ENCODE assay signal across 8 mouse cellular contexts in genomic region chr9:41084191-41084901, GRCm38 (mm10).
DNase-seq lines count a peak whose midpoint lies in the region; ATAC-seq and TF ChIP-seq lines count a peak whose summit lies in the region.

No protein-coding gene starts in this region.

- H3K9me3 ChIP-seq in lung, postnatal 0 days (ENCODE audit: low read length) = no peaks in the 10 kb centered on the region
- no peaks in the 10 kb centered on the region for H3K9me3 ChIP-seq in hindbrain, postnatal 0 days (ENCODE audit: low read length)

- H3K36me3 ChIP-seq in lung, postnatal 0 days (ENCODE audit: insufficient read depth, low read length) = no peaks in the 10 kb centered on the region
- H3K36me3 ChIP-seq in hindbrain, postnatal 0 days (ENCODE audit: insufficient read depth, low read length) = no peaks in the 10 kb centered on the region

- H3K27ac ChIP-seq in lung, postnatal 0 days (ENCODE audit: low read length) = peak overlapping the region; percentile 3; the same call in 1 of the 2 replicates
- H3K27ac ChIP-seq in hindbrain, postnatal 0 days = no peak overlapping the region

- TF ChIP-seq CTCF in lung, postnatal 0 days (IDR thresholded peaks at IDR 0.05) = no peak
- TF ChIP-seq CTCF in hindbrain, postnatal 0 days (IDR thresholded peaks at IDR 0.05; ENCODE audit: low read depth) = no peak

- no peak for TF ChIP-seq EP300 in lung, postnatal 0 days (IDR thresholded peaks at IDR 0.05)

- DNase-seq in lung, postnatal 0 days (ENCODE audit: low spot score) = peak; percentile 57
- DNase-seq in lung, adult 18-20 months = no peak
- DNase-seq in gastrocnemius, postnatal 25 days = peak; percentile 62
- no peak for DNase-seq in hindbrain, postnatal 0 days (ENCODE audit: low spot score)
- DNase-seq in lung, postnatal 10 days = peak; percentile 83
- no peak for DNase-seq in MN1 (ENCODE audit: low spot score)
- no peak for DNase-seq in cerebellum, postnatal 4 days (ENCODE audit: low spot score in 2 of 2)

- no peak overlapping the region for H3K4me2 ChIP-seq in lung, postnatal 0 days (replicated peaks; ENCODE audit: low read depth, low read length)
- H3K4me2 ChIP-seq in hindbrain, postnatal 0 days (ENCODE audit: low read depth, low read length) = no peak overlapping the region

- 10% methylated on average over 10 of the region's 11 CpGs for WGBS in lung, postnatal 0 days
- WGBS in hindbrain, postnatal 0 days = 46% methylated on average over 11 of the region's 11 CpGs

- peaks cover 5% of the 10 kb centered on the region; the same call in 1 of the 2 replicates for H3K4me1 ChIP-seq in lung, postnatal 0 days (ENCODE audit: insufficient read depth, low read depth, low read length)
- H3K4me1 ChIP-seq in hindbrain, postnatal 0 days (ENCODE audit: insufficient read depth, low read length) = peaks cover 10% of the 10 kb centered on the region

- ATAC-seq in lung, postnatal 0 days = peak; percentile 85
- ATAC-seq in hindbrain, postnatal 0 days = peak; percentile 65
- no peak for ATAC-seq in erythroblast, adult 5-6 weeks (replicated peaks; ENCODE audit: low FRiP score, poor library complexity, severe bottlenecking)

- H3K9ac ChIP-seq in lung, postnatal 0 days (replicated peaks; ENCODE audit: low read depth) = no peak overlapping the region
- no peak overlapping the region for H3K9ac ChIP-seq in hindbrain, postnatal 0 days (replicated peaks; ENCODE audit: low read length)

- no peak overlapping the region for H3K4me3 ChIP-seq in lung, postnatal 0 days (ENCODE audit: low read depth, low read length)
- H3K4me3 ChIP-seq in hindbrain, postnatal 0 days (ENCODE audit: low read length) = no peak overlapping the region

- H3K27me3 ChIP-seq in lung, postnatal 0 days (replicated peaks; ENCODE audit: insufficient read depth, low read length) = no peaks in the 10 kb centered on the region
- H3K27me3 ChIP-seq in hindbrain, postnatal 0 days (ENCODE audit: insufficient read depth, low read length) = no peaks in the 10 kb centered on the region

Comparison
In these comparisons a context has a peak if more than half of its experiments do, and no peak if none do; other contexts are left out.
1. DNase-seq: peak in lung, postnatal 0 days (single experiment), gastrocnemius, postnatal 25 days (single experiment) and lung, postnatal 10 days (single experiment); none in lung, adult 18-20 months (0 of 2), hindbrain, postnatal 0 days (single experiment), MN1 (single experiment) and cerebellum, postnatal 4 days (0 of 2).